Mouse (Mus musculus): ENCODE measurements around the gene Hydin.

DNA sequence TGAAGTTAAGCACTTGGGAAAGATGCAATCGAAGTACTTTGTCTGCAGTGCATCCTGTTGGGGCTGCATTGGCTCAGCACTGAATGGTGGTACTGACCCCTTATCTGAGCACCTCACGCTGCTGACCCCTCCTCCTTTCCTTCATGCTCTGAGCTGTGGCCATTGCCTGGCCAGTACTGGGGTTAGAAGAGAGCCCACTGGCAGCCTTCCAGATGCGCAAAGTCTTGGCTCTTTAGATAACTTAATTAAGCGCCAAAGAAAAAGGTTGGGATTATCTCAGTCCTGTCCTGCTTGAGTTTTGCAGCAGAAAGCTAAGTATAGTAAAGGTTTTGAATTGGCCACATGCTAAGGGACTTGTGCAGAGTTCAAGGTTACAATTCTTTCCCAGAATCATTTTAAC, 377.6 kb downstream of the Hydin start:
- TF ChIP-seq CTCF (conservative IDR thresholded peaks at IDR 0.05; ENCODE audit: insufficient read depth, insufficient read length, low read depth, low read length) (no peak), POLR2A (IDR thresholded peaks at IDR 0.05; ENCODE audit: low read depth, low read length) (no peak)
